Mouse (Mus musculus) thymus, postnatal 36 days (tissue): Measurements from ENCODE around the gene Pgm2l1.
"Not testable (repeated sequence)": the region's sequence is repeated elsewhere in the genome, so short reads cannot be mapped to it uniquely, and the experiment has no call there.

Source experiments
- DNase-seq, 2 experiments: peaks; one replicate each; pipeline ENCODE4 v3.0.0; 2022; ENCODE audit warnings: mixed read lengths in 2 of 2

Gene Pgm2l1

DNA sequence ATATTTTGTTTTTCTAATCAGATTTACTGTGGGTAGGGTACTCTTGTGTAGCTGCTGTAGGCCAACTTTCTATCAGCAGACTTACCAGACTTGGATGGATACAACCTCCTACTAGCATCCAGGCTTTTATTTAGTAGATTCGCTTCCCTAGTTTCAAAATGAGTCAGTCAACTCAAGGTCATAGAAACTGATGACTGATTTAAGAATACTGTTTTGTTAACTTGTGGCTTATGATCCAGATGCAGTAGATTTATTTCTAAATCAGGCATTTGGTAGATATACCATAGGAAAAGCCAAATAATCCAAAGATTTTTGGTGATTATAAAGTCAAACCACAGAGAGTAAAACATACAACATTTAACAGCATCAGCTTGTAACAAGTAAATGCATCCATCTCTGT lies 3.5 kb downstream of the Pgm2l1 start:
- DNase-seq, result no peak

- no peak for DNase-seq
Measured at GRCm38 (mm10) chr7:100231661-100232060, 4.5 kb downstream of the Pgm2l1 start.

DNA sequence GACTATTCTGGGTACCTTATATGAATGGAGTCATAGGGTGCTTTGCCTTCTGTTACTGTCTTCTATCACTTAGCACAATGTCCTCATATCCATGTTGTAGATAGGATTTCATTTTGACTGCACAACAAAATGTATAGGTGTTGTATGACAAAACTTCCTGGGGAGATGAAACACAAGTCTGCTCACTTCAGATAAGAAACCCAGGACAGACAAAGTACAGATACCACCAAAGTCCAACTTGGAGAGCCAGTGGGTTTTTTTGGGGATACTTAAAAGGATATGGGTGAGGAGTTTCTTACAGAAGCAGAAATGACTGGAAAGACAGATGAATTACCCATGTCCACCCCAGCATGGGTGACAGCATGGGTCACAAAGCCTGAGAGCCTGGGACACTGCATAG lies 6.5 kb downstream of the Pgm2l1 start:
- DNase-seq, result no peak

DNA sequence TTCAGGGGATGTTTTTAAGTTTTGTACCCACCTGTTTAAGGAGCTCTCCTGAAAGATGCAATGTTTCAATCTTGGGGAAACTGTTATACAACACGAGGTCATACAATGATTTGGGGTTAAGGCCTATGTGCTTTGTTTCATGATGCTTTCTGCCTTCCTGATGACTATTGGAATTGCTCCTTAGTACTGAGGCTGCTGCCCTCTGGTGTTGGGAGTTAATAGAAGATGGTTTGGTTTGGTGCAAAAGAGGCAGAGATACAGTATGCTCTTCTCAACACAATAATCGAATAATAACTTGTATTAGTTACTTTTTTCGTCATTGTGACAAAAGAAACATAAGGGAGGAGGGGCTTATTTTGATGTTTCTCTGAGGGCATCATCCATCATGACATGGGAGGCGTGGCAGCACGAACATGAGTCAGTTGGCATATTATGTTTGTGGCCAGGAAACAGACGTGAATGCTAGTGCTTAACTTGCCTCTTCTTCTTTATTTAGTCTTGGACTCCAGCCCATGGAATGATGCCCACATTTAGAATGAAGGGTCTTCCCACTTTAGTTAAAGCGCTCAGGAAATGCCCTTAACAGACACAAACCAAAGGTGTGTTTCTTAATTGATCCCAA lies 7.2 kb downstream of the Pgm2l1 start:
- DNase-seq, result peak; percentile 19 to 33

DNA sequence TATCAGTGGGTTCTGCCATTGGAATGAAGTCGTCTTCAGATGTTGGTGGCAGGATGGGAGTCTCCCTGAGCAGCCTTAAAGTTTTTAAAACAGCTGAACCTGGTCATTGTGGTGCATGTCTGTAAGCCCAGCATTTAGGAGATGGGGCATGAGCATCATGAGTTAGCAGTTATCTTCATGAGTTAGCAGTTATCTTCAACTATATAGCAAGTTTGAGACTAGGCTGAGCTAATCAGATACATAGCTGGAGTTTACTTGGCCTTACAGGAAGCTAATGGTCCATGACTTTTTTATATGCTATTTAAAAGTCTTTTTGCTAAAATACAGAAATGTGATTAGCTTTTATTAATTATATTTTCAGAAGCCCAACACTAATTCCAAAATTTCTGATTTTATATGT lies 11.1 kb downstream of the Pgm2l1 start:
- DNase-seq, result no peak

DNA sequence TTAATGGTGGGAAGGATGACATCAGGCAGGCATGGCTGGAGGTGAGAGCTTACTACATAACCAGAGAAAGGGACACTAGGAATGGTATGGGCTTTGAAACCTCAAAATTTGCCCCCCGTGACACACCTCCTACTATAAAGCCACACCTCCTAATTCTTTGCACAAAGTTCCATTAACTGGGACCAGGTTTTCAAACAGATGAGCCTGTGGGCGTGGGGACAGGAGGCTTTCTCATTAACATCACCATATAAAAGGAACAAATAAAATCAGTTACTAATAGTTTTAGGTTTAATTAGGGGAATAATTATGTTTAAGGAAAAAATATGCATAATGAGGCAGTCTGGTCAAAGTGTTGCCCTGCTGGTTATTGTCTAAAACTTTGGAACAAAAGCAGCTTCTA lies 13.4 kb downstream of the Pgm2l1 start:
- DNase-seq, result no peak

DNA sequence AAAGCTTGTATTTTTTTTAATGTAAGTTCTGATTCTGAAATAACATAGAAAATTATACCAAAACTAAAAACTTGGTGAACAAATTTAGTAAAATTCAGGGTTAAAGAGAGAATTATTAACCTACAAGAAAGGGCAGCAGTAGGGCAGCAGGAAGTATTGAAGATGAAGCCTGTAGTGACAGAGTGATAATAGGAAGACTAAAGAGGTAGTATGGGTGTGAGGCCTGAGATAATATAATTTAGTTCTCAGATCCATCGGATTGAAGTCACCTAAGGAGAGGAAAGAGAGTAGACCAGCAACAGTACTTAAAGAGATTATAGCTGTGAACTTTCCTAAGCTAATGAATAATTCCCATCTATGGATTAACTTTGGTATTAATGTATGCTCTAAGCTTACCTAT lies 15.8 kb downstream of the Pgm2l1 start:
- DNase-seq, result no peak

DNA sequence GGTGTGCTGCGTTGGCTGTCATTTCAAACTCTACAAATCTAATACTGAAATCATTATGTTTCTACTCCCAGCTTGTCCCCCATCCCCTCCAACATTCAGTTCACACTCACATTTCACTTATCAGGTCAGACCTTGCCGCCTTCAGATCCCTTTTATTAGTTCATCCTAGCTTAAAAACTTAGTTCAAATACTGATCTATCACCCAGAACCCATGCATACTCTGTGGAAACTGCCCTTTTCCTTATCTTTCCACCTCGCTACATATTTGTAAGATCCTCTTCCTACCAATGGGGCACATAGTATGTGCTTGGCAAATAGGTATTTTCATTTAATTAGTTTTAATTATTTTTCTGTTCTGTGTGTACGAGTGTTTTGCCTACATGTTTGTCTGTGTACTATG lies 17.0 kb downstream of the Pgm2l1 start:
- DNase-seq, result no peak

GRCm38 (mm10) chr7:100245176-100245575 lies 18.0 kb downstream of the Pgm2l1 start:
- no peak for DNase-seq

DNA sequence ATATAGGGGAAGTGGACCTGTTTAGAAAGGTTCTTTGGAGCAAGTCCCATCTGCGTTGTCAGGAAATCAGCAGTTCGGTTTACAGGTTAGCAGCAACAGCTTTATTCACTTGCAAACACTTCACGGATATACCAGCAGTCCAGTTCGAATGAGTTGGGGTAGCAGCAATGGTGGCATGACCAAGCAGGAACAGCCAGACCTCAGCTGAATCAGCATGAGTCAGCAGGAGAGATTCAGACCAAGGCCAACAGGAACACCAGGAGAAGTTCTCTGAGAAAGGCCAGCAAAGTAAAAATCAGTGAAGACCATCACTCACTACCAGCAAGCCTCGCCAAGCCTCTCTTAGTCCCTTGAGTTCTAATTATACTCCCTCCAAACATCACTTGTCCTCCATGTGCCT lies 23.5 kb downstream of the Pgm2l1 start:
- no peak for DNase-seq

DNA sequence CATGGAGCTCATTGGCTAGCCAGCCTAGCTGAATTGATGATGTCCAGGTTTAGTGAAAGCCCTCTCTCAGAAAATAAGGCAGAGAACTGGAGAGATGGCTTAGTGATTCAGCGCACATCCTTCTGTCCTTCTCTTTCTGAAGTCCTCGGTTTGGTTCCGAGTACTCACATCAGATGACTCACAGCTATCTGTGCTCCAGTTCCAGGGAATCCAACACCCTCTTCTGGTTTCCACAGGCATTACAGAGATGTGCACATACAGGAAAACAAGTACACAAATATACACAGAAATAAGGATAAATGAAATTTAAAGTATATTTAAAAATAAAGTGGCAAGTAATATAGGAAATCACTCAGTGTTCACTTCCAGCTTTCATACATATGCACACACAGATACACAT lies 35.2 kb downstream of the Pgm2l1 start:
- DNase-seq, result no peak

GRCm38 (mm10) chr7:100264934-100265333 lies 37.7 kb downstream of the Pgm2l1 start:
- DNase-seq, result not testable (repeated sequence)

DNA sequence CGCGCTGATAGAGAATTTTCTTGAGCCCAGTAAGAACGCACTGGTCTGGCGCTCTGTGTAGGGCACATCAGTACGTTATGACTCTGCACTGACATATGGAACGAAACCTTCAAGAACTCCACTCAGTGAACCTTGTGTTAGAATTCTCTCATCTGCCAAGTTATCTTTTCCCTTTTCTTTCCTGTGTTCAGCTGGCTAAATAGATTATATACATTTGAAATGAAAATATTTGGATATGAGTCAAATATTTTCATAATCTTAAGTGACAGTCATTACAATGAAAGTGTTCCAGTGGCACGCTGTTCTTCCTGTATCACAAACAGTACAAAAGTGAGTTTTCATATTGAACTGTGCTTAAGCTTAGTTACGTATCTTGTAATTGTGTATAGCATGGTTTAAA lies 45.2 kb downstream of the Pgm2l1 start:
- DNase-seq, result no peak

DNA sequence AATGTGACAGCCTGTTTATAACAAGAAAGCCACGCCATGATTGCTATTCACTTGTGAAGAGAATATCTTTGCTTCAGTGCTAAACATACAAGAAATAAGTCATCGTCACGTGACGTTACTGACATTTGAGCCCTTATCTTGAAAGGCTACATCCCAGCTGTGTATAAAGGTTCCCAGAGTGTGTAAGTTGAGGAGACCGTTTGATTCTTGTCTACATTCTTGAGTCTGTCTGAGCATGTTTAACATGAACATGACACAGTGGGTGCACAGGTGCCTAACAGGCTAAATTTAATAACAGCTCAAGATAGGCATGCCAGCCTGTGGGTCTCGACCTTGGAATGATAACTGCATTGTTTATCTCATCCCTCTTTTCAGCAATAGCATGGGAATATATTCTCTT lies 47.3 kb downstream of the Pgm2l1 start:
- no peak for DNase-seq

DNA sequence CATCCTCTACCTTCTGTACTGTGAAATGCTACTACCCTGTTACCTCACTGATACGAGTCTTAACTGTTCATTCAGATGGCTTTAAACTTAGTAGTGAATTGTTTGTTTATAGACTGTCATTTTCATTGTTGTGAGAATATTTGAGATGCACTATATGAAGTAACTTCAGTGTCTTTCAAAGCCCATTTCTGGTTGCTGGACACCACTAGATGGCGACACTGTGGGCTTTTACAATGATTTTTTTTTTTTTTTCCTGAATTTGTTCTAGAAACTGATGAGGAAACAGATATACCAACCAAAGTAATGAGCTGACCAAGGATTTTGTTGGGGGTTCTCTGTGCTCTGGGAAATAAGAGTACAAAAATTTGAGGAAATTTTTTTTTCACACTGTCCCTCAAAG lies 49.2 kb downstream of the Pgm2l1 start:
- no peak for DNase-seq

DNA sequence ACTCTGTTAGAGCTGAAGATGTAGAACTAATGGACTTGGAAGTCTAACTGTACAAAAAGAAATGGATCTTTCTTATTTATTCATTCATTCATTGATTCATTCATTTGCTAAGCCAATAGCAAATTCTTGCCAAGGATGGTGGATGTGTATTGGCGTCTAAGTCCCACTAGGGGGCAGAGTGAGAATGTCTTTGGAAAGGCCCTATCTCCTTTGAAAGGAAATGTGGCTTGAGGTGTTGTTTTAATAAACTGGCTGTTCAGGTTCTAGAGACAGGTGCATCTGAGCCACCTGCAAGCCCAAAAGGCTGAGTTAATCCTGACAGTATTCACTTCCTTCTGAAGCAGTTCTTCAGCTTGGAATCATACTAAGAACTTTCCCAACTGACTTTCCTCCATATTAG lies 52.6 kb downstream of the Pgm2l1 start:
- peak in 1 of 2 experiments; percentile 16 for DNase-seq

GRCm38 (mm10) chr7:100281596-100281995 lies 54.4 kb downstream of the Pgm2l1 start:
- DNase-seq, result no peak

DNA sequence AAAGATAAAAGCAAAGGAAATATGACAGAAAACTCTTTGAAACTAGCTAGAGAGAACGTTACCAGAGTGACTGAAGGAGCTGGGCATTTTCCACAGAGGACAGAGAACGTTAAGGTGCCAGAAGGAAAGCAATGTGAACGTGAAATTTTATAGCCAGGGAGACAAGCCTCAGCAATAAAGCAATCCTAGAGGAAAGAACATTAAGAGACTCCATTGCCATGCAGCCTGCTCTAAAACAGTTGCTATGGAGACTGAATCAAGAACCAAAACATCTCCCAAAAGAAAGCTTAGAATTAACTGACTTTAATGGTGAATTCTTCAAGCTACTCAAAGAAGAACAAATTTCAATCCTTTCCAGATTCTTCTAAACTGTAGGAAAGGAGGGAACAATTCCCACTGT lies 56.1 kb downstream of the Pgm2l1 start:
- DNase-seq, result no peak

GRCm38 (mm10) chr7:100285383-100285782 lies 58.2 kb downstream of the Pgm2l1 start, which contains the start of gene P4ha3:
Gene P4ha3, plus strand, starts transcription at chr7:100285520.
- peak; percentile 5 to 16 for DNase-seq

DNA sequence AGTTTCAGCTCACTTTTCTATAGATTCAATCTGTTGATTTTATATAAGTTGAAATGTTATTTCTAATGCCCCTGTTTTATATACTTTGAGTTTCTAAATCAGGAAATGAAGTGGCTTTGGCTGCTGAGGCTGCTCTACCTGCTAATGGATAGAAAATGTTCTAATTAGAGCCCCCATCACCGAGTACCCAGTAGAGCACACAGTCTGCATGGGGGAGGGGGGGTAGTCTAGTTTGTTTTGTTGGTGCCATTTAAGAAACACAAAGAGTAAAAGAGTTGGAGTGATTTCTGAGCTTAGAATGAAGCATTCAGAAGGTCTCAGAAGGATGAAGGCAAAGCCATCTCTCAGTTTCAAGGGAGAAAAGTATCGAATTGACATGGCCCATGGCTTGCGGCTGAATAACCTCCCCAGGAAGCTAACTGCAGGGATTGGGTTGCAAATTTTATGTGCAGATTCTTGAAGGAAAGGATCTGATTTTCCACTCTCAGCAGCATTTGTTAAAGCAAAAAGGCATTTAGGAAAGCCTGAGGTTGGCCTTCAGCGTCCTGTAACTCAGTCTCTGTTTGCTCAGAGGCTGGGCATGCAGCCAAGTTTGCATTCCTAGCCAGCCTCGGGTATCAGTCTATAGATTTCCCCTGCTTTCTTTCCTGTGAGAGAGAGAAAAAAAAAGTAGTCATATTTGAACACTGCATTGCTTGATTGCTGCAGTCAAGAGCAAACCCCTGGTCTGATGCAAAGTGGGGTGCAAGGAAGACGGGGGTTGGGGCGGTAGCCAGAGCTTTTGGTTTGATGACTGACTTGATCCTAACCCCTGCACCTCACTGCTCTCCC lies 60.8 kb downstream of the Pgm2l1 start:
- DNase-seq, result no peak

- no peak for DNase-seq
Measured at GRCm38 (mm10) chr7:100288622-100289021, 61.4 kb downstream of the Pgm2l1 start.

DNA sequence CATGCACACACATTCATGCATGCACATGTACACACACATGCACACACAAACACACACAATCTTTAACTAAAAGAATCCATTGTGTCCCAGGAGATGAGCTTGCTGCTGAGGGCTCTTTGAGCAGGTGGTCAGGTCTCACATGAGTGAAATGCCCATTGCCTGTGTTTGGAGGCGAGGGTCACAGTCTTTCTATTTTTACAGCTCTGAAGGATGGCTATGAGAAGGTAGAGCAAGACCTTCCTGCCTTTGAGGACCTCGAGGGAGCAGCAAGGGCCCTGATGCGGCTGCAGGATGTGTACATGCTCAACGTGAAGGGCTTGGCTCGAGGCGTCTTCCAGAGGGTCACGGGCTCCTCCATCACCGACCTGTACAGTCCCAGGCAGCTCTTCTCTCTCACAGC lies 66.4 kb downstream of the Pgm2l1 start:
- DNase-seq, result no peak

DNA sequence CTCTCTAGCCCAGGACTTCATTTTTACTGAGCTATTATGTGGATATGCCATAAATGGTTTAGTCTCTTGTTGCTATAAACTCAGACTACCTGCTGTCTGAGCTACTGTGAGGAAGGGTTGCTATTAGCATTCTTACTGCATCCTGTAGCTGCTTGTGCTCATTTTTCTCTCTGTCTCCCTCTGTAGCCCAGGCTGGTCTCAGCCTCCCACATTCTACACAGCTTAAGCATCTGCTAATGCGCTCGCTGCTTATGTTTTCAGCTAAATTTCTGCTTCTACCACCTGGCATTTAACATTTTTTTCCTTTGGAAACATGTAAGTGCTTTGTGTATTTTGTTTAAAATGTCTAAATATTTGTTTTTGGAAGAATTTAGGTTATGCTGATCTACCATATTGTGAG lies 68.6 kb downstream of the Pgm2l1 start:
- DNase-seq, result no peak

DNA sequence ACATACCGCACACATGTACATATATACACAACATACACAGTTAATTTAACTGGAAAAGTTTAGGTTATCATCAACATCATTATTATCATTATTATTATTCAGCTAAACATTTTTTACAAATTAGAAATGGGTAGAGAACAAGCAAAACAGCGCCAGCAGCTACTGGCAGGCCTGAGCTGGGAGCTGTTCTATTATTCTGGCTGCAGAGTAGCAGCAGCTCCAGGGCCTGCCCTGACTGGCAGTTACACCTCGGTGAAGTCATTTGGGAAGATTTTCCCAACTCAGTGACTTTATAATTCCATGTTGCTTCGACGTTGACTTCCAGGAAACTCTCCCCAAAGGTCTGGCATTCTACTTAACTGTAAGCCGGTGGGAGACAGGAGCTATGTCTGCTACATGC lies 69.5 kb downstream of the Pgm2l1 start:
- no peak for DNase-seq
